Mouse (Mus musculus): Measurements from ENCODE around the gene Cog6. TPM values are rescaled to one million over a fixed set of nuclear protein-coding genes. Genes with fewer than 3 reads are reported as not detected.

The Cog6 gene
- polyA plus RNA-seq, 1 experiment from 2014 or later = 58.1 TPM

DNA sequence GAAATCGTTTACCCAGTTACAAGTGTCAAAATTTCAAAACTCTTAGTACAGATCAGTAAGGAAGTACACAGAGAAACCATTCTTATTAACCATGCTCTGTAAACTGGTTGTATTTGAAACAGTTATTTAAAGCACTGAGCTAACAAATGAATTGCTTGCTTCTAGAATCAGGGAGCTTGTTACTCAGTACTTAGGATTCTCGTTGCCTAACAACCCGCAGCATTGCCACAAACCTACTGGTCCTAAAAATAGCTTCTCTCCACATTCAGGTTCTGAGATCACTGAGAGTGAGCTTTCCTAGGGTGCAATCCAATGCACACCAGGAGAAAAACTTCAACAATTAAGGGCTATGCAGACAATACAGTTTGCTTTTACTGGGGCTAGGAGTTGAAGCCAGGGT is 33.3 kb downstream of the Cog6 start:
- H3K4me1 ChIP-seq (replicated peaks; ENCODE audit: control insufficient read depth, insufficient read depth, low read length) = no peaks in the 10 kb centered on the region
- 96% methylated on average over 3 of the region's 3 CpGs for WGBS
- ATAC-seq (ENCODE audit: low FRiP score) (no peak), DNase-seq (ENCODE audit: low spot score) (no peak)
- peaks cover 70% of the 10 kb centered on the region for H3K36me3 ChIP-seq (replicated peaks; ENCODE audit: control insufficient read depth, insufficient read depth)
- no peaks in the 10 kb centered on the region for H3K9me3 ChIP-seq (ENCODE audit: control insufficient read depth, low read length)
- no peak overlapping the region for H3K4me2 ChIP-seq (replicated peaks)
- H3K27ac ChIP-seq = no peak overlapping the region
- no peaks in the 10 kb centered on the region for H3K27me3 ChIP-seq (ENCODE audit: control insufficient read depth, insufficient read depth, low read length)
- no peak overlapping the region for H3K4me3 ChIP-seq (replicated peaks; ENCODE audit: low read length)
- no peak overlapping the region for H3K9ac ChIP-seq

DNA sequence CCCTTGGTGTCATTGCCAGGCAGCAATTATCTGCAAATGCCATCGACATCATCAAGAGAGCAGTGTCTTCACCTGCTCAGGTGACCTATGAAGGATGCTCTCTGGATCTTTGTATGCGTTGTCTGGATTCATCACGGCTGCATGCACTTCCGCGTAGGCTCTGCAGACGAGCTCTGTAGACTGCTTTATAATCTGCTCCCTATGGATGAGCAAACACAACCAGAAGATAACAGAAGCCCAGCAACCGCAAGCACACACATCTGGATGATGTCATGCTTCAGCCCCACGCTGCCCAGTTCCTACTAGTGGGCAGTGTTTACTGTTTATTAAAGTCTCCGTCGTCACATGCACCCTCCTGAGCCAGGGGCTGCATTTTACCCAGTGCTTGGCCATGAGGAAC is 34.0 kb downstream of the Cog6 start:
- H3K9ac ChIP-seq = no peak overlapping the region
- WGBS = 86% methylated on average over 10 of the region's 10 CpGs
- no peak overlapping the region for H3K27ac ChIP-seq
- no peak overlapping the region for H3K4me3 ChIP-seq (replicated peaks; ENCODE audit: low read length)
- H3K4me1 ChIP-seq (replicated peaks; ENCODE audit: control insufficient read depth, insufficient read depth, low read length) = no peaks in the 10 kb centered on the region
- H3K4me2 ChIP-seq (replicated peaks) = no peak overlapping the region
- no peak for DNase-seq (ENCODE audit: low spot score)
- no peak for ATAC-seq (ENCODE audit: low FRiP score)
- H3K36me3 ChIP-seq (replicated peaks; ENCODE audit: control insufficient read depth, insufficient read depth) = peaks cover 63% of the 10 kb centered on the region
- H3K9me3 ChIP-seq (ENCODE audit: control insufficient read depth, low read length) = no peaks in the 10 kb centered on the region
- no peaks in the 10 kb centered on the region for H3K27me3 ChIP-seq (ENCODE audit: control insufficient read depth, insufficient read depth, low read length)

DNA sequence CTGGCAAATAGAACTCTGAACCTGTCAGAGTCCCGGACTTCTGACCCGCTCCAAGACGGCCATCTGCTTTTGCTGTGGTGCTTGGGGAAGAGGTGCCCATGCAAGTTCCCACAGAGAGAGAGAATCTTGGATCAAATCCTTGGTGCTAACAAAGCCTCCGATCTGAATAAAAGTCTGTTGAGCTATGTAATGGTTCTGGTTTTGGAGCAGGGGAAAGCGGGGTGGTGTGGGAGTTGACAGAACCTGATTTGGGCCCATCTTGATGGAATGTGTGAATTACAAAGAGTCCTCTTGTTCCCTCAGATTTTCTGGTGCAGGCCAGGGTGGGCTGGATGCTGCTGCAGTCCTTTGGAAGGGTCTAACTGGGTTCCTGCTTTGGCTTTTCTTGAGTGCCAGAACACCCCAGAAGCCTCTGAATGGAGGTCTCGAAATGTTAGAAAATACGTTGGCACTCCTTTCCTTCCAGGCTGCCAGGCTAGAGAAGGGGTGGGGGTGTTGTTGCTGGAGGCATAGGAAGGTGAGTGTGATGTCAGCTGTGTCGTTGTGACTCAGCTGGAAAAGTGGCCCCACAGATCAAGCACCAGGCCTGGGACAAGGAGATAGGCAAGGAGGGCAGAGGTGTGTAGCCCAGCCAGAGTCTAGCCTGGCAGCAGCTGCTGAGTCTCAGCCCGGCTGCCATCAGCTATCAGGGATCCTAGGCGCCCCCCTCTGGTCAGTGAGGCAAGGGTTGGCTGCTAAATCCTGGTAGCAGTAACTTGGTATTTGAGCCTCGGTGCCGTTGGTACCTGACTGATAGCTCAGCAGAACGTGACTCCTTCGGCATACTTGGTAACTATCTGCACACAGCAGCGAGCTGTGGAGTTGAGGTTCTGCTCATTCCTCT is 42.1 kb downstream of the Cog6 start:
- H3K9me3 ChIP-seq (ENCODE audit: control insufficient read depth, low read length) = no peaks in the 10 kb centered on the region
- no peak overlapping the region for H3K4me3 ChIP-seq (replicated peaks; ENCODE audit: low read length)
- no peak overlapping the region for H3K9ac ChIP-seq
- H3K4me2 ChIP-seq (replicated peaks) = no peak overlapping the region
- DNase-seq (ENCODE audit: low spot score) (peak; percentile 77), ATAC-seq (ENCODE audit: low FRiP score) (peak; percentile 73; the same call in 1 of the 2 replicates)
- H3K27me3 ChIP-seq (ENCODE audit: control insufficient read depth, insufficient read depth, low read length) = no peaks in the 10 kb centered on the region
- 52% methylated on average over 15 of the region's 15 CpGs for WGBS
- H3K27ac ChIP-seq = no peak overlapping the region
- H3K4me1 ChIP-seq (replicated peaks; ENCODE audit: control insufficient read depth, insufficient read depth, low read length) = no peaks in the 10 kb centered on the region
- H3K36me3 ChIP-seq (replicated peaks; ENCODE audit: control insufficient read depth, insufficient read depth) = no peaks in the 10 kb centered on the region

DNA sequence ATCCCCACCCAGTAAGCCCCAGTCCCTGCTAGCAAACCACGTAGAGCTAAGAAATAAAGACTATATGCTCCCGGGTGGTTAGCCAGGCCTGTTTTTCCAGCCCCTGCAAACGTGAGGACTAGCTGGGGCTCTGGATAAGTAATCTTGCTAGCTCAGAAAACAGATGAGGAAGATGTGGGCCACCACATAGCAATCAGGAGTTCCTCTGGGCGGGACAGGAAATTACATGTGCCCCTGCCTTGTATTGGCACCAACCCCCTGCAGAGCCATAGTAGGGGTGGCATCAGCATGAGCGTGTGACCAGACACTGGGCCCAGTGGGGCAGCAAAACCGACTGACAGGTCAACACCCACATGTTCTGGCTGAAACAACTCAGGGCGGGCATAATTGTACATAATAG is 44.1 kb downstream of the Cog6 start:
- WGBS = 76% methylated on average over 7 of the region's 7 CpGs
- DNase-seq (ENCODE audit: low spot score) (no peak), ATAC-seq (ENCODE audit: low FRiP score) (no peak)
- H3K9ac ChIP-seq = no peak overlapping the region
- no peak overlapping the region for H3K4me2 ChIP-seq (replicated peaks)
- H3K4me1 ChIP-seq (replicated peaks; ENCODE audit: control insufficient read depth, insufficient read depth, low read length) = no peaks in the 10 kb centered on the region
- H3K27ac ChIP-seq = no peak overlapping the region
- no peaks in the 10 kb centered on the region for H3K27me3 ChIP-seq (ENCODE audit: control insufficient read depth, insufficient read depth, low read length)
- H3K9me3 ChIP-seq (ENCODE audit: control insufficient read depth, low read length) = no peaks in the 10 kb centered on the region
- no peak overlapping the region for H3K4me3 ChIP-seq (replicated peaks; ENCODE audit: low read length)
- H3K36me3 ChIP-seq (replicated peaks; ENCODE audit: control insufficient read depth, insufficient read depth) = no peaks in the 10 kb centered on the region

DNA sequence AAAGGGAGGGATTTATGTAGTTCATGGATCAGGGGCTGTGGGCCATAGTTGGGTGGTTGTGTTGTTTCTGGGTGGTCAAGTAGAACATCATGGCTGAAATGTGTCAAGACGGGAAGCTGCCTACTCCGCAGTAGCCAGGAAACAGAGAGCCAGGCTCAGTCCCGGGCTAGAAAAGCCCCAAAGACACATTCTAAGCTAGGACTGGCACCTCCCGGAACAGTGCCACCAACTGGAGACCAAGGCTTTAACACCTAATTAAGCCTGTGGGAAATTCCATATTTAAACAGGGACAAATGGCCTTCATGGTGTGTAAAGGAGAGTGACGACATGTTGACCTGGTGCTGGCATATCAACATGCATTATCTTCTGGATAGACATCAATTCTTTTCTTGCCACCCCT is 50.0 kb downstream of the Cog6 start:
- H3K4me2 ChIP-seq (replicated peaks) = no peak overlapping the region
- no peaks in the 10 kb centered on the region for H3K4me1 ChIP-seq (replicated peaks; ENCODE audit: control insufficient read depth, insufficient read depth, low read length)
- no peak overlapping the region for H3K9ac ChIP-seq
- no peaks in the 10 kb centered on the region for H3K9me3 ChIP-seq (ENCODE audit: control insufficient read depth, low read length)
- H3K27ac ChIP-seq = no peak overlapping the region
- ATAC-seq (ENCODE audit: low FRiP score) (no peak), DNase-seq (ENCODE audit: low spot score) (no peak)
- no peak overlapping the region for H3K4me3 ChIP-seq (replicated peaks; ENCODE audit: low read length)
- no peaks in the 10 kb centered on the region for H3K36me3 ChIP-seq (replicated peaks; ENCODE audit: control insufficient read depth, insufficient read depth)
- H3K27me3 ChIP-seq (ENCODE audit: control insufficient read depth, insufficient read depth, low read length) = no peaks in the 10 kb centered on the region
- 84% methylated on average over 5 of the region's 5 CpGs for WGBS

DNA sequence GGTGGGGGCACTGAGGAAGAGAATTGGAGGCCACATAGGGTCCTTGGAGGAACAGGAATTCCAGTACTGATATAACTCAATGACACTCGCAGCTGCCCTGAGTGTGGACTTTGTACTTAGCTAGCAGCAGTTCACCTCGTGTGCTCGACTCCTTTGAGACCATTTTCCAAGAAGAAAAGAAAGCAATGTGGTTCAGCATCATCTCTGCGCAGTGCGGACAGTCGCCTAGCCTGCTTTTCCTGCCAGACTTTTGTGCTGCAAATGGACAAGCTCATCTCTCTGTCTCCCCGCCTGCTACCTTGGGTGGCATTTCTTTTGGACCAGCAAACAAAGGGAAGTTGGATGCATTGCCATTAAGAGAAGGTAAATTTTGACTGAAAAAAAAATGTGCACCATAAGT is 52.8 kb downstream of the Cog6 start:
- DNase-seq (ENCODE audit: low spot score) = no peak
- no peaks in the 10 kb centered on the region for H3K36me3 ChIP-seq (replicated peaks; ENCODE audit: control insufficient read depth, insufficient read depth)
- no peak overlapping the region for H3K27ac ChIP-seq
- no peak overlapping the region for H3K4me3 ChIP-seq (replicated peaks; ENCODE audit: low read length)
- 59% methylated on average over 7 of the region's 7 CpGs for WGBS
- no peak for ATAC-seq (ENCODE audit: low FRiP score)
- H3K4me1 ChIP-seq (replicated peaks; ENCODE audit: control insufficient read depth, insufficient read depth, low read length) = no peaks in the 10 kb centered on the region
- H3K4me2 ChIP-seq (replicated peaks) = no peak overlapping the region
- no peaks in the 10 kb centered on the region for H3K27me3 ChIP-seq (ENCODE audit: control insufficient read depth, insufficient read depth, low read length)
- no peaks in the 10 kb centered on the region for H3K9me3 ChIP-seq (ENCODE audit: control insufficient read depth, low read length)
- no peak overlapping the region for H3K9ac ChIP-seq

DNA sequence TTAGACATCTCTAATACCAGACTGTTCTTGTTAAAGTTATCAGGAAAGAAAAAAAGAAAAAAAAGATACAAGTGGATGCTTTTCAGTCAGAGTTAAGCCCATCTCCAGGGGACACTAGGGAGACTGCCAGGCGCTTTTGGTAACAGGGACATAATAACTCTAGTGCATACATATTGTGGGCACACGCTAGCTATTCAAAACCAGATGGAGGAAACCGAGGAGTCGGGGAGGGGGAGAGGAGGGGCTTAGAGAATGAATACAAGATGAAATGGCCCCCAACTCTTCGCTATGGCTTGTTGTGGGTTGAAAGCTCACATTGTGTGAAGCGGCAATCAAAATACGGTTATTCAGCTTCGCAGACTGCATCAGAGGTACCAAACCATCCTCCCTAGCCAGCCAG is 53.6 kb downstream of the Cog6 start:
- Histone ChIP-seq H3K27me3 (ENCODE audit: control insufficient read depth, insufficient read depth, low read length) (no peaks in the 10 kb centered on the region), H3K4me3 (replicated peaks; ENCODE audit: low read length) (no peak overlapping the region), H3K4me1 (replicated peaks; ENCODE audit: control insufficient read depth, insufficient read depth, low read length) (no peaks in the 10 kb centered on the region), H3K27ac (no peak overlapping the region), H3K9me3 (ENCODE audit: control insufficient read depth, low read length) (no peaks in the 10 kb centered on the region), H3K36me3 (replicated peaks; ENCODE audit: control insufficient read depth, insufficient read depth) (no peaks in the 10 kb centered on the region), H3K9ac (no peak overlapping the region), H3K4me2 (replicated peaks) (no peak overlapping the region)
- WGBS = 45% methylated on average over 8 of the region's 8 CpGs
- no peak for DNase-seq (ENCODE audit: low spot score)
- ATAC-seq (ENCODE audit: low FRiP score) = no peak

DNA sequence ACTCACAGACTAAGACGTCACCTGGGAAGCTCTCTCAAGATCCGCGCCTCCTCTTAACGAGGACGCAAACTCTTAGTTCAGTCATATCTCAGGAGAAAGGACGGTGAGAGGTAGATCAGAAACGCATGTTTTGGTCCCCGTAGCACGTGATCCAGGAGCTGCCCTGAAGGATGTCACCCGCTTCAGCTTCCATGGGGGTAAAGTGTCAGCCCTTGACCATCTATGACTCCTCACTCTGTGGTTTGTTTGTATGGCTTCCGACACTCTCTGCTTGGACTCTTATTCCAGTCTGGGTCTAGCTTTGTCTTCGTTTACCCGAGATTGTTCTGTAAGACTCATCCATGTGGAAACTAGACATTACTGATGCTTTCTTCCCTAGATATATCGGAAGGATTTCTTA is 54.6 kb downstream of the Cog6 start:
- no peaks in the 10 kb centered on the region for H3K9me3 ChIP-seq (ENCODE audit: control insufficient read depth, low read length)
- ATAC-seq (ENCODE audit: low FRiP score) = no peak
- no peak overlapping the region for H3K9ac ChIP-seq
- 97% methylated on average over 14 of the region's 14 CpGs for WGBS
- no peak overlapping the region for H3K4me2 ChIP-seq (replicated peaks)
- no peaks in the 10 kb centered on the region for H3K27me3 ChIP-seq (ENCODE audit: control insufficient read depth, insufficient read depth, low read length)
- H3K27ac ChIP-seq = no peak overlapping the region
- no peaks in the 10 kb centered on the region for H3K4me1 ChIP-seq (replicated peaks; ENCODE audit: control insufficient read depth, insufficient read depth, low read length)
- H3K36me3 ChIP-seq (replicated peaks; ENCODE audit: control insufficient read depth, insufficient read depth) = no peaks in the 10 kb centered on the region
- no peak for DNase-seq (ENCODE audit: low spot score)
- H3K4me3 ChIP-seq (replicated peaks; ENCODE audit: low read length) = no peak overlapping the region

DNA sequence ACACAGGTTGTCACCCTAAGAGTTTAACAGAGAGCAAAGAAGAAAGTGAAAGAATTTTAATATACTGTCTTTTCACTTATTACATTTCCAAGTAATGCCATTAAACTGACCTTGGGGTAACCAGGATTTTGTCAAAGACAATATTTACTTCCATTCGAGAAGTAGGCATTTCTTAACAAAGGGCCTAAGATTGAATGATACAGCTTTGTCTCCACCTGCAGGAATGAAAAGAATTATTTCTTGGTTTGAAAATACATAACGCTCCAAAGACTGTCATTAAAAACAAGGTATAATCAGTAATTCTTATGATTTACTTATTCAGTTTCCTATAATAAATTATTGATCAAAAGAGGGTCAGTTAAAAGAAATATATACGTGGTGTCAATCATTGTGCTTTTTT is 55.4 kb downstream of the Cog6 start:
- no peak overlapping the region for H3K27ac ChIP-seq
- ATAC-seq (ENCODE audit: low FRiP score) = no peak
- 84% methylated on average over 3 of the region's 3 CpGs for WGBS
- DNase-seq (ENCODE audit: low spot score) = no peak
- H3K4me2 ChIP-seq (replicated peaks) = no peak overlapping the region
- no peaks in the 10 kb centered on the region for H3K36me3 ChIP-seq (replicated peaks; ENCODE audit: control insufficient read depth, insufficient read depth)
- H3K4me1 ChIP-seq (replicated peaks; ENCODE audit: control insufficient read depth, insufficient read depth, low read length) = no peaks in the 10 kb centered on the region
- no peak overlapping the region for H3K4me3 ChIP-seq (replicated peaks; ENCODE audit: low read length)
- H3K9me3 ChIP-seq (ENCODE audit: control insufficient read depth, low read length) = no peaks in the 10 kb centered on the region
- H3K27me3 ChIP-seq (ENCODE audit: control insufficient read depth, insufficient read depth, low read length) = no peaks in the 10 kb centered on the region
- no peak overlapping the region for H3K9ac ChIP-seq

DNA sequence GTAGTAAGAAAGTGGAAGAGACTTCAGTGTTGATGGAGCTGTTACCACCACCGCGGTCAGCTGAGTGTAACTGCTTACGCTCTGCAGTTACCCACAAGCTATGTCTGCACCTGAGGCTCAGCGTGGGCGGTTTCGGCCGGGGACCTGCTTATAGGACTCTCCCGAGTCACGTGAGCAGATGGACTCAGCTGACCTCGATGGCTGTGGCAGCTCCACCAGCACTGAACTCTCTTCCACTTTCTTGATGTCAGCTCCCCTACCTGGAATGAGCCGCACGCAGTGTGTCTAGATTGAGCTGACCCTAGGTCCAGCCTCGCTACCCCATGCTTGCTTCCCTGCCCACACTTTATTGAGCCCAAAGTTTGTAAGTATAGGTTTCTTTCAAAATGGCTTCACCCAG is 56.1 kb downstream of the Cog6 start:
- DNase-seq (ENCODE audit: low spot score) (no peak), ATAC-seq (ENCODE audit: low FRiP score) (no peak)
- Histone ChIP-seq H3K4me1 (replicated peaks; ENCODE audit: control insufficient read depth, insufficient read depth, low read length) (no peaks in the 10 kb centered on the region), H3K4me3 (replicated peaks; ENCODE audit: low read length) (no peak overlapping the region), H3K9ac (no peak overlapping the region), H3K27ac (no peak overlapping the region), H3K4me2 (replicated peaks) (no peak overlapping the region), H3K36me3 (replicated peaks; ENCODE audit: control insufficient read depth, insufficient read depth) (no peaks in the 10 kb centered on the region), H3K27me3 (ENCODE audit: control insufficient read depth, insufficient read depth, low read length) (no peaks in the 10 kb centered on the region), H3K9me3 (ENCODE audit: control insufficient read depth, low read length) (no peaks in the 10 kb centered on the region)
- WGBS = 94% methylated on average over 13 of the region's 13 CpGs
